ENCODE assay signal across 7 mouse cellular contexts in genomic region chr16:93938400-93938846, GRCm38 (mm10). TPM values are rescaled to one million over a fixed set of nuclear protein-coding genes. Genes with fewer than 3 reads are reported as not detected.
A peak's percentile ranks its signal among the peaks of the same experiment; 100 is the strongest.
DNase-seq lines count a peak whose midpoint lies in the region; TF ChIP-seq lines count a peak whose summit lies in the region.

No protein-coding gene starts in this region.

- TF ChIP-seq CTCF in brain, embryonic 14.5 days (IDR thresholded peaks at IDR 0.05; ENCODE audit: borderline replicate concordance, extremely low read depth, insufficient read depth, insufficient read length), result peak; percentile 83; the same call in 1 of the 2 replicates
- TF ChIP-seq CTCF in left cerebral cortex, adult 2 months (IDR thresholded peaks at IDR 0.05), result peak; percentile 88

- no peaks in the 10 kb centered on the region for H3K9me3 ChIP-seq in forebrain, embryonic 10.5 days
- no peaks in the 10 kb centered on the region for H3K9me3 ChIP-seq in hindbrain, embryonic 10.5 days

- no peaks in the 10 kb centered on the region for H3K36me3 ChIP-seq in forebrain, embryonic 10.5 days (replicated peaks)
- H3K36me3 ChIP-seq in hindbrain, embryonic 10.5 days, result no peaks in the 10 kb centered on the region
- H3K36me3 ChIP-seq in macrophage (ENCODE audit: inconsistent target), result no peaks in the 10 kb centered on the region

- H3K27ac ChIP-seq in forebrain, embryonic 10.5 days, result peak overlapping the region; percentile 53; the same call in 1 of the 2 replicates
- peak overlapping the region; percentile 17; the same call in 1 of the 2 replicates for H3K27ac ChIP-seq in hindbrain, embryonic 10.5 days
- no peak overlapping the region for H3K27ac ChIP-seq in left cerebral cortex, adult 2 months
- H3K27ac ChIP-seq in macrophage, result no peak overlapping the region

- intact Hi-C loops in left cerebral cortex, adult 2 months (cut with DNase I), result loop anchor here (1.0 to 5.0 kb wide), 2 partner anchors 79 to 320 kb away; no protein-coding TSS in a partner anchor

- peak overlapping the region; percentile 44 for H3K4me3 ChIP-seq in forebrain, embryonic 10.5 days
- peak overlapping the region; percentile 38 for H3K4me3 ChIP-seq in hindbrain, embryonic 10.5 days
- H3K4me3 ChIP-seq in left cerebral cortex, adult 2 months, result peak overlapping the region; percentile 34; the same call in 1 of the 2 replicates
- H3K4me3 ChIP-seq in macrophage (ENCODE audit: inconsistent target), result peak overlapping the region; percentile 38

- no peaks in the 10 kb centered on the region for H3K79me2 ChIP-seq in macrophage (ENCODE audit: inconsistent target)

- no peak for TF ChIP-seq POLR2A in brain, embryonic 14.5 days (IDR thresholded peaks at IDR 0.05; ENCODE audit: borderline replicate concordance, extremely low read depth, insufficient read depth, insufficient read length, poor library complexity, severe bottlenecking)

- DNase-seq in MN1 (ENCODE audit: low spot score), result peak; percentile 79
- peak; percentile 90 for DNase-seq in brain, embryonic 14.5 days (ENCODE audit: low read depth)
- peak; percentile 77 for DNase-seq in forebrain, embryonic 10.5 days (ENCODE audit: extremely low spot score, low spot score)
- peak; percentile 81 for DNase-seq in hindbrain, embryonic 10.5 days (ENCODE audit: low spot score)
- peak; percentile 58 to 74 for DNase-seq in left cerebral cortex, adult 2 months (ENCODE audit: extremely low spot score in 1 of 2, low spot score in 2 of 2)
- DNase-seq in right cerebral cortex, postnatal 14 days, result peak; percentile 87

- H3K27me3 ChIP-seq in forebrain, embryonic 10.5 days (ENCODE audit: poor library complexity, severe bottlenecking), result peaks cover 43% of the 10 kb centered on the region
- H3K27me3 ChIP-seq in hindbrain, embryonic 10.5 days (ENCODE audit: insufficient read depth, poor library complexity, severe bottlenecking), result peaks cover 42% of the 10 kb centered on the region

- H3K4me1 ChIP-seq in forebrain, embryonic 10.5 days, result peaks cover 20% of the 10 kb centered on the region
- peaks cover 23% of the 10 kb centered on the region for H3K4me1 ChIP-seq in hindbrain, embryonic 10.5 days (replicated peaks)

- WGBS in forebrain, embryonic 10.5 days, result 13% methylated on average over 16 of the region's 16 CpGs
- 18% methylated on average over 16 of the region's 16 CpGs for WGBS in hindbrain, embryonic 10.5 days
- 3% methylated on average over 16 of the region's 16 CpGs for WGBS in macrophage (ENCODE audit: missing documents)

RNA-seq across cellular contexts. Expression of gene Chaf1b, which starts 54.7 kb away (rescaled TPM):
- 20.5 and 26.7 TPM in 2 replicates for polyA plus RNA-seq in brain, embryonic 14.5 days (2012; rRNA removed)
- polyA plus RNA-seq in forebrain, embryonic 10.5 days (2016; fragmentation: Nextera tagmentation; extraction: Ambion mirVana), result 154 and 157 TPM in 2 replicates
- 109 and 132 TPM in 2 replicates for polyA plus RNA-seq in hindbrain, embryonic 10.5 days (2016; fragmentation: Nextera tagmentation; extraction: Ambion mirVana)
- 1 to 10 TPM in 1 of 2 experiments, under 1 TPM in 1; 0.79 to 1.0 TPM for total RNA-seq in left cerebral cortex, adult 2 months (2021)
- 10 to 100 TPM in 25 of 26 experiments, 1 to 10 TPM in 1; 9.7 to 78.2 (median 21.3) TPM for total RNA-seq in macrophage (2018; cell fraction: chromatin; rRNA removed)
- total RNA-seq in macrophage (2018; cell fraction: cytosol; rRNA removed), result 10 to 100 TPM in 4 of 26 experiments, 1 to 10 TPM in 22; 6.3 to 12.9 (median 8.4) TPM
- total RNA-seq in macrophage (2018; cell fraction: nucleus; rRNA removed), result 10 to 100 TPM in 18 of 26 experiments, 1 to 10 TPM in 8; 5.0 to 63.5 (median 13.1) TPM
- polyA plus RNA-seq in macrophage (2018), result 4.0 to 25.9 TPM (median 14.0 TPM) in 3 replicates

Comparison
In these comparisons a context has a peak if more than half of its experiments do, and no peak if none do; other contexts are left out.
1. H3K27ac ChIP-seq: peak in forebrain, embryonic 10.5 days (single experiment) and hindbrain, embryonic 10.5 days (single experiment); none in left cerebral cortex, adult 2 months (single experiment) and macrophage (single experiment).
2. Peak in every context shown above with its lines, with median percentiles within 50 percentile points of each other: DNase-seq and H3K4me3 ChIP-seq.